Mouse (Mus musculus): Measurements from ENCODE around the gene Manf. TPM values are rescaled to one million over a fixed set of nuclear protein-coding genes. Genes with fewer than 3 reads are reported as not detected.

The Manf gene
- polyA plus RNA-seq, 1 experiment: 62.1 TPM

- no peak for DNase-seq (ENCODE audit: low read depth)
- TF ChIP-seq CTCF (IDR thresholded peaks at IDR 0.05; ENCODE audit: borderline replicate concordance, extremely low read depth, insufficient read depth, insufficient read length) (no peak), POLR2A (IDR thresholded peaks at IDR 0.05; ENCODE audit: borderline replicate concordance, extremely low read depth, insufficient read depth, insufficient read length, poor library complexity, severe bottlenecking) (no peak)
Observed at GRCm38 (mm10) chr9:106883085-106883484, 8.7 kb downstream of the Manf start.

GRCm38 (mm10) chr9:106882176-106882575 is 9.6 kb downstream of the Manf start:
- TF ChIP-seq CTCF (IDR thresholded peaks at IDR 0.05; ENCODE audit: borderline replicate concordance, extremely low read depth, insufficient read depth, insufficient read length) (no peak), POLR2A (IDR thresholded peaks at IDR 0.05; ENCODE audit: borderline replicate concordance, extremely low read depth, insufficient read depth, insufficient read length, poor library complexity, severe bottlenecking) (no peak)
- no peak for DNase-seq (ENCODE audit: low read depth)

DNA sequence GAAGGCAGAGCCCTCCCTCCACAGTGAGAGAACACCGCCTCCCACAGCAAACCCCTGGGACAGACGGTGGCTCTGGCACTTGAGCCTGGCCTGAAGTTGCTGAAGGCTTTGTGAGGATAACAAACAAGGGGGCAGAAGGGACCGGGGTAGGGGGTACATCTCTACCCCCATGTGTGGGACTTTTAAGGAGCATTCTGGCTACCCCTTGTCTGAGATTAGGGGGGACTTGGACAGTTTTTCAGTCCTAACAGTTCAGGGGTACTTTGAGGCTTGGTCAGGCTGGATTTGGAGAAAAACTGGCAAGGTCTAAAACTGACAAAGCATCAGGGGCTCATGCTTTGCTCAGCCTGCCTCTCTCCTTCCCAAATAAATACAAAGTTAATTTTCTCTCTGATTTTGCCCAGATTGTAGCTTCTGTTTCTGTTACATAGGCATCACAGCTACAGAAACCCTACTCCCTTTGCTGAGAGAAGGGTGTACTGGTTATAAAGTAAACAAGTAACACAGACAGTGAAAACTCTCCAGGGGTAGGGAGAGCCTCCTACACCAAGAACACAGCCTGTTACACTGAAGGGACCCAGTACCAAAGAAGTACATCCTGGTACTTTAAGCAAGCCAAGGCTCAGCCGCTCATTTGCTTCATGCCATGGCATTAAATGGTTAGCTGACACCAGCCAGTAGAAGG is 10.6 kb downstream of the Manf start:
- DNase-seq (ENCODE audit: low read depth): no peak
- no peak for TF ChIP-seq CTCF (IDR thresholded peaks at IDR 0.05; ENCODE audit: borderline replicate concordance, extremely low read depth, insufficient read depth, insufficient read length)

DNA sequence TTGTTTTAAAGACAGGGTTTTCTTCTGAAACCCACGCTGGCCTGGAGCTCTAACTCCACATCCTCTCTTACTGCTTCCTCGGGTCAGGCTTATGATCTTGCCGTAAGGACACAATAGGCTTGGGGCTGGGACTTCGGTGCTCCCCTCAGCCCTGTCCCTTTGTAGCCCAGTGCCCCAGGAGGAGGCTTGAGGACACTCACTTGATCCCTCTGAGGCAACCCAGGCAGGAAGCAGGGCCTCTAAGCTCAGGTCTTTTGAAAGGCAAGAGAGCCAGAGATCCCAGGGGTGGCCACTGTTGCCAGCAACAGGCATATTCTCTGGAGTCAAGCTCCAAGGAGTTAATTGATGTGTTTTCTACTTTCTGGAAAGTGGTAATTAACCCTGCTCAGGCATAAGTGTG is 12.3 kb downstream of the Manf start:
- DNase-seq (ENCODE audit: low read depth): no peak
- TF ChIP-seq CTCF (IDR thresholded peaks at IDR 0.05; ENCODE audit: borderline replicate concordance, extremely low read depth, insufficient read depth, insufficient read length) (no peak), POLR2A (IDR thresholded peaks at IDR 0.05; ENCODE audit: borderline replicate concordance, extremely low read depth, insufficient read depth, insufficient read length, poor library complexity, severe bottlenecking) (no peak)

GRCm38 (mm10) chr9:106876666-106877065 is 15.1 kb downstream of the Manf start:
- DNase-seq (ENCODE audit: low read depth): no peak
- TF ChIP-seq CTCF (IDR thresholded peaks at IDR 0.05; ENCODE audit: borderline replicate concordance, extremely low read depth, insufficient read depth, insufficient read length) (no peak), POLR2A (IDR thresholded peaks at IDR 0.05; ENCODE audit: borderline replicate concordance, extremely low read depth, insufficient read depth, insufficient read length, poor library complexity, severe bottlenecking) (no peak)

GRCm38 (mm10) chr9:106874216-106874615 is 17.6 kb downstream of the Manf start:
- TF ChIP-seq CTCF (IDR thresholded peaks at IDR 0.05; ENCODE audit: borderline replicate concordance, extremely low read depth, insufficient read depth, insufficient read length) (no peak), POLR2A (IDR thresholded peaks at IDR 0.05; ENCODE audit: borderline replicate concordance, extremely low read depth, insufficient read depth, insufficient read length, poor library complexity, severe bottlenecking) (no peak)
- no peak for DNase-seq (ENCODE audit: low read depth)

GRCm38 (mm10) chr9:106858036-106858435 is 33.7 kb downstream of the Manf start:
- no peak for TF ChIP-seq POLR2A (IDR thresholded peaks at IDR 0.05; ENCODE audit: borderline replicate concordance, extremely low read depth, insufficient read depth, insufficient read length, poor library complexity, severe bottlenecking)
- no peak for TF ChIP-seq CTCF (IDR thresholded peaks at IDR 0.05; ENCODE audit: borderline replicate concordance, extremely low read depth, insufficient read depth, insufficient read length)

DNA sequence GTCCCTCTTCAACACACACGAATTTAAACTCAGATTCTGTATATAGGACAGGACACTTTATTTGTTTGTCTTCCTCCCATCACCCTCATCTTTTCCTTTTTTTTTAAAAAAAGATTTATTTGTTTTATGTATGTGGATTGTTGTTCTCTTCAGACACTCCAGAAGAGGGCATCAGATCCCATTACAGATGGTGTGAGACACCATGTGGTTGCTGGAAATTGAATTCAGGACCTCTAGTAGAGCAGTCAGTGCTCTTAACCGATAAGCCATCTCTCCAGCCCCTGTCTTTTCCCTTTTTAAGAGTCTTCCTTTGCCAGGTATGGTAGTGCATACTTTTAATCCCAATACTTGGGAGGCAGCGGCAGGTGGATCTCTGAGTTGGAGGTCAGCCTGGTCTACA is 35.1 kb downstream of the Manf start:
- no peak for DNase-seq (ENCODE audit: low read depth)
- TF ChIP-seq POLR2A (IDR thresholded peaks at IDR 0.05; ENCODE audit: borderline replicate concordance, extremely low read depth, insufficient read depth, insufficient read length, poor library complexity, severe bottlenecking) (no peak), CTCF (IDR thresholded peaks at IDR 0.05; ENCODE audit: borderline replicate concordance, extremely low read depth, insufficient read depth, insufficient read length) (no peak)

More at GRCm38 (mm10) chr9:106858036-106858435, 33.7 kb downstream of the Manf start:
- DNase-seq (ENCODE audit: low read depth): no peak

DNA sequence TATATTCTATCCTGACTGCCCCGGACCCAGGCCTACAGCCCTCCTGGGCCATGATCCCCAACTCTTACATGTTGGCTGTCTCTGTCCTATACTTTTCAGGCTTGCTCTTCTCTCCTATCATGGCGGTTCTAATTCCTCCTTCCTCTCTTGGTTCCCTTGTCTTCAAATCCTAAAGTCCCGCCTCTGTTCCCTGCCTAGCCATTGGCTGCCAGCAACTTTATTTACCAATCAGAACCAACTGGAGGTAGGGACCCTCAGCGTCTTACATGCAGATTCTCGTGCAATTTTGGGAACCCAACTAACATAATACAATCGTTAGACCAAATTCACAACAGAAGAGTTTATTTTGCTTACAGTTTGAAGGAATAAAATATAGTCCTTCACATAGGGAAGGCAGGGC is 49.0 kb downstream of the Manf start:
- TF ChIP-seq CTCF (IDR thresholded peaks at IDR 0.05; ENCODE audit: borderline replicate concordance, extremely low read depth, insufficient read depth, insufficient read length): no peak
- no peak for TF ChIP-seq POLR2A (IDR thresholded peaks at IDR 0.05; ENCODE audit: borderline replicate concordance, extremely low read depth, insufficient read depth, insufficient read length, poor library complexity, severe bottlenecking)
- no peak for DNase-seq (ENCODE audit: low read depth)

DNA sequence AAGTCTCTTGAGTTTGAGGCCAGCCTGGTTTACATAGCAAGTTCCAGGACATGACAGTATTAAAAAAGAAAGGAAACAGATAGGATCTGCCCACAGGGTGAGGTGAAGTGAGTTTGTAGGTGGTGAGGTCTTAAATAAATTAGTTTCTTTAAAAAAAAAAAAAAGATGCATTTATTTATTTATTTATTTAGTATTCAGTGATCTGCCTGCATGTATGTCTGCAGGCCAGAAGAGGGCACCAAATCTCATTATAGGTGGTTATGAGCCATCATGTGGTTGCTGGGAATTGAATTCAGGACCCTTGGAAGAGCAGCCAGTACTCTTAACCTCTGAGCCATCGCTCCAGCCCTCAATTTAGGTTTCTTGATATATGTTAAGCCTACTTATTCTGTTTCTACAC is 51.2 kb downstream of the Manf start:
- DNase-seq (ENCODE audit: low read depth): peak; percentile 7
- TF ChIP-seq POLR2A (IDR thresholded peaks at IDR 0.05; ENCODE audit: borderline replicate concordance, extremely low read depth, insufficient read depth, insufficient read length, poor library complexity, severe bottlenecking): no peak
- peak; percentile 15; the same call in 1 of the 2 replicates for TF ChIP-seq CTCF (IDR thresholded peaks at IDR 0.05; ENCODE audit: borderline replicate concordance, extremely low read depth, insufficient read depth, insufficient read length)

GRCm38 (mm10) chr9:106822381-106823104 is 69.2 kb downstream of the Manf start:
- peak; percentile 90 for DNase-seq (ENCODE audit: low read depth)

More at GRCm38 (mm10) chr9:106822381-106823104, 69.2 kb downstream of the Manf start:
- TF ChIP-seq POLR2A (IDR thresholded peaks at IDR 0.05; ENCODE audit: borderline replicate concordance, extremely low read depth, insufficient read depth, insufficient read length, poor library complexity, severe bottlenecking) (no peak; the same call in 1 of the 2 replicates), CTCF (IDR thresholded peaks at IDR 0.05; ENCODE audit: borderline replicate concordance, extremely low read depth, insufficient read depth, insufficient read length) (no peak)
